Mouse (Mus musculus): ENCODE measurements around the gene Pcsk2.
A peak's percentile ranks its signal among the peaks of the same experiment; 100 is the strongest.

The Pcsk2 gene

DNA sequence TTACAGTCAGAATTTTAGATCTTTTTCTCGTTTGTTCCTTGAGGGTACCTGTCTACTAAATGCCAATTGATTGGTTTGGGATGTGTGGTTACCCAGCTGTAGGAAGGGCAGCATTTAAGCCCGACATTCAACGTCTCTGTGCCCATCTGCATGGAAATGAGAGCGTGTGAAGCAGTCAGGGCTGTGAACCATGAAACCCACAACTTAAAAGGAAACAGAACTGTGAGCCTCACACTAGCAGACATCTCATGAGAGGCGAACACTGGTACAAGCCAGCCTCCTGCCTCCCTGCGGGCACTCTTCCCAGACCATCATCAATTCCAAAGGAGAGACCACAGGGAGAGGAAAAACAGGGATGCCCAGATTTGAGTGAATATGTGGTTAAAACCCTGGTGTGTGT is 294.9 kb downstream of the Pcsk2 start:
- DNase-seq, result no peak

DNA sequence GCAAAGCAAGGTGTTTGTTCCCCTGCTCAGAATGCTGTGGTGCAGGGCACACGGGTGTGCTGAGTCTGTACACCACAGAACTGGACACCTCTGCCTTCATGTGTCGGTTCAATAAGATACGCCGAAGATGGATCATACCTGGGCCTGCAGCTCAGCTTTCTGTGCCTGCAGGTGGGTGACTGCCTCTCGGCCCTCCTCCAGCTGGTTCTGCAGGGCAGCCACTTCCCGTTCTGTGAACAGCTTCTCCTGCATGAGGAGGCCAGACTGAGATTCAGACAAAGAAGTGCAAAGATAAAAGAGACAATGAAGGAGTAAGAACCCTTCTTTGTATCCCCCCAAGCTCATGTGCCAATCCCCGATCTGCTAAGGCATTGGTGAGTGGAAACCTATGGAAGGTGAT is 295.6 kb downstream of the Pcsk2 start:
- no peak for DNase-seq

DNA sequence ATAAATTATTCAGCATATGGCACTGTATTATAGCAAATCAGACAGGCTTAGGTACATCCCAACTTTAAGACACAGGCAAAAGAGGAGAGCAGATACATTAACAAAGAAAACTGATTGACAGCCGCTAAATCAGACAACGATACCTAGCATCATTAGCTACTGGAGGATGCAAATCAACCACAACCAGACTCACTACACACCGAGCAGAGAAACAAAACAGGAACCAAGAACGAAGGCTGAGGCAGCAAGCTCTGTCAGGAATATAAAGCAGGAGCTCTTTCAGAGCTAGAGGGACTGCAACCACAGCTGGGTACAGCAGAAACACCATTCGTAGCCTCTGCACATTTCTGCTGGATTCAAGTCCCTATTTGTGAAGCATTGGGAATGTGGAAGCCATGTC is 298.8 kb downstream of the Pcsk2 start:
- DNase-seq, result no peak

DNA sequence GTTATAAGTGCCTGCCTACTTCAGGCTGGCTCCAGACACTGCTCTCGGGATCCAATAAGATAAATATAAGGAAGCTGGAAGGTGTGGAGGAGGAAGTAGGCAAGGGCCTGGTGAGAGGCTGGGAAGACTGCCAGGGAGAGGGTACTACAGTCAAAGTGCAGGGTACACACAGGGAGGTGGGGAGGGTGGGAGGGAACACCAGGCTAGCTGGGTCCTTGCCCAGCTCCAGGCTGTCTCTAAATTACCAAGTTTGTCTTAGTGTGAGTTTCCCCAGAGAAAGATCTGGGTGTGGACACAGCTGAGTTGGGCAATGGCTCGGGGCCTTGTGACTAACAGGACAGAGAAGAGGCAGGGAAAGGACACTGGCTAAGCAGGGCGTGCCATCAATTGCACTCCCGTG is 300.8 kb downstream of the Pcsk2 start:
- DNase-seq, result peak; percentile 83 to 84

DNA sequence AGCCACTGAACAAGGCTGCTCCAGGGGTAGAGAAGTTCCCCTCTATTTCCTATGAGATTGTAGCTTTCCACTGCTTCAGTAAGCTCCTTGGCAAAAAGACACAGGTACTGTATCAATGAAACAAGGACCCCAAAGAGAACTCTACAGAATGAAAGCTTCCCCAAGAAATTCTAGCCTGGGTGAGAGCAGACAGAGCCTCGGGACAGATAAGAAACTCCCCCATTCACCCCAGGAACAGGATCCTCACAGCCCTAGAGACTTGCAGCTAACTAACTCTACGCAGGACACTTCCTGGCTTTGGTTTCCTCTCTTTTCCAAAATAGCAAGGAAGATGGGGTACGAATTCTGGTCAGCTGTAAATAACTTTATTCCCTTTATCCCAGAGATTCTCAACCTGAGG is 301.3 kb downstream of the Pcsk2 start:
- DNase-seq, result no peak

DNA sequence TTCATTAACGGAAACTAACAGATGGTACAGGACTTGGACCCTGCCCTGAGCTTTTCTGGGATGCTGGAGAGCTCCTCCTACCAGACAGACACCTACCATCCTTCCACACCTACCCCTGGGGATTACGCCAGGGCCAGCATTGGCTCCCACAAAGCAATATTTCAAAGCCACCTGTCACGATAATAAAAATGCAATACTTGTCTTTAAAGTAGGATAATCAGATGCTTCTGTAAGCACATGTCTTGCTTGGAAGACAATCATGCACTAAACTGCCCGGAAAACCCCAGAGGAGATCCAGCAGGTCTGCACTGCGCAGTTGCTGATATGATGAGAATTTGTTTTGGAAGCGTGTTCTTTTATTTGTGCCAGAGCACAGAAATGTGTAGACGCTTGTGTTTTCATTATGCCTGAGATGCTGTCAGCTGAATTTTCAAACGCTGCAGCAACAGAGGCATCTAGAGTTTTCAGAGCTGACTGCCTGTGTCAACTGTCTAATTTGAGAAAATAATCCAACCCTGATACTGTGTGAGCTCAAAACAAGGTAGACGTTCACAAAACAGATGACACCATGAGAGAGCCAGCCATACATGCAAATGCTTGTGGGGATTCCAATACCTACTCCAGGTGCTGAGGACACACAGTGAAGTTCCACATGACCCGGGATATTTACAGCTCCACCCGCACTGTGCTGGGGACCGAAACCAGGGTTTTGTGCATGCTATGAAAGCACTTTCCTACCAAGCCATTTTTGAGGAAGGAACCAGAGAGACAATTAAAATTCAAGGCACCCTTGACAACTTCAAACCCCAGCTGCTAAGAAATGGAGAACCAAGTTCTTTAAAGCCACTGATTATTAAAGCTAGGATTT is 305.6 kb downstream of the Pcsk2 start:
- DNase-seq, result no peak

DNA sequence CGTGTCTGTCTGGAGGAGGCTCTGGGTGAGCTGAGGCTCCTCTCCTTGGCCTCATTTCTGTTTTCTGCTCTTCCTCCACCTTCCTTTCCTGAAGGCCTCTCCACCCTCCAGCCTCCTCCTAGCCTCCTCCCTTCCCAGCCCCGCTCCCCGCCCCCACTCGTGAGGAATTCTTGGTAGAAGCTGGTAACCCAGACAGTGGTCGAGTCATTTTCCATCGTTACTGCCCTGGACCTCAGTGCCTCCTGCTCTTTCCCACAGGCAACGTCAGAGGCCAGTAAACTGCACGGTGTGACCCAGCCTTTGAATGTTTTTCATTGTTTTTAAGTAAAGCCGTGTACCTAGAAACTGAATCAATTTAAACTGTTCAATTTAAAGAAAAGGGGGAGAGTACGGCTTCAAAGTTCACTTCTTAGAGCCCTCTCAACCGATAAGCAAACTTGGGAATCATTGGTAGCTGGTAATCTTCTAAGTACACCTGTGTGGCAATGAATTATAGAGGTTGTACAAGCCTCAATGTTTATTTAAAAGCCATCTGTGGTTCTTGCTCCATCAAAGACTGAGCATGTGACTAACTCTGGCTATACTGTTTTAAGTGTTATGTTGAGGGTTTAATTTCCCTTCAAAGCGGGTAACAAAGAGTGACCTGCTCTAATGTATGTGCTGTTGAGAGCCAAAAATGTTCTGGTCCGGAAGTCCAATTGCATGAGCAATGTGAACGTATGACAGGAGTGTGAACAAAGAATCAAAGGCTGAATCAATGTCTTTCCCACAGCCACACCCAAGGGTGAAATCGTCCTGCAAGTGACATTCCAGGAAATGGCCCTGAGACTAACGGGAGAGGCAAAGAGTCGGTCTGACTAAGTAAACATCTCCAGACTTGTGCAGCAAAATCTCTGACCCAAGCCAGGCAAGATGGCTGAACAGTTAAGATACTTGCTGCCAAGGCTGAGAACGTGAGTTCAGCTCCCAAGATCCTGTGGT is 306.6 kb downstream of the Pcsk2 start:
- DNase-seq, result no peak

DNA sequence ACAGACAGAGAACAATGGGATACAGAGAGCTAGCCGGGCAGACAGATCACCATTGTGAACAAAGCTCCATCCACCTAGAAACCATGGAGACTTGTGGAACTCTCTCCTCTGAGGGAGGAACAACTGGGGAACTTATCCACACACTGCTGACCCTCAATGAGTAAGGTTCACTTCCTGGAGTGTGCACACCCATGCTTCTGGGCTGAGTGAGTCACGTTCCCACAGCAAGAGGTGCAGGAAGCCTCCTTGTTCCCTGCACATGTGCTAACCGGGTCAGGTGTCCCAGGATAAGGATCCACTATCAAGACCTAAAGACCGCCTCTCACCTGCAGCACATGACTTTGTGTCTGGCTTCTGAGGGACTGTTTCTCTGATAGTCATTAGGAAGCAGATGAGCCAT is 307.5 kb downstream of the Pcsk2 start:
- no peak for DNase-seq

DNA sequence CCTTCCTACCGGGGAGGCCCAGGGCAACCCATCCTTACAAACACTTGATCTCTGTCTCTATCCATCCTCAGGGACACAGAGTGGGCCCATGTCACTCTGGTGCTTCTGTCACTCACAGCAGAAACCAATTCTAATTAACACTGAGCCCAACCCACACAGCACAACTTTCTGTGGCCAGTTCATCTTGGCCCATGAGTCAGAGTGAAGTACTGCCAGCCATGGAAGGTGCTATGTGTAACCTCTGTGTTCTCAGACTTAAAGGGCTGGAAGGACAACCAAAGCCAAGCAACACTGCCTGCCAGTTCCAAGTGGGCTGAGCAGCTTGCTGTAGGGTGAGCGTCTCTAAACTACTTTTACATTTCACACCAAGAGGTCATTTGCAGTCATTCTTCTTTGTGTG is 313.2 kb downstream of the Pcsk2 start:
- DNase-seq, result no peak

DNA sequence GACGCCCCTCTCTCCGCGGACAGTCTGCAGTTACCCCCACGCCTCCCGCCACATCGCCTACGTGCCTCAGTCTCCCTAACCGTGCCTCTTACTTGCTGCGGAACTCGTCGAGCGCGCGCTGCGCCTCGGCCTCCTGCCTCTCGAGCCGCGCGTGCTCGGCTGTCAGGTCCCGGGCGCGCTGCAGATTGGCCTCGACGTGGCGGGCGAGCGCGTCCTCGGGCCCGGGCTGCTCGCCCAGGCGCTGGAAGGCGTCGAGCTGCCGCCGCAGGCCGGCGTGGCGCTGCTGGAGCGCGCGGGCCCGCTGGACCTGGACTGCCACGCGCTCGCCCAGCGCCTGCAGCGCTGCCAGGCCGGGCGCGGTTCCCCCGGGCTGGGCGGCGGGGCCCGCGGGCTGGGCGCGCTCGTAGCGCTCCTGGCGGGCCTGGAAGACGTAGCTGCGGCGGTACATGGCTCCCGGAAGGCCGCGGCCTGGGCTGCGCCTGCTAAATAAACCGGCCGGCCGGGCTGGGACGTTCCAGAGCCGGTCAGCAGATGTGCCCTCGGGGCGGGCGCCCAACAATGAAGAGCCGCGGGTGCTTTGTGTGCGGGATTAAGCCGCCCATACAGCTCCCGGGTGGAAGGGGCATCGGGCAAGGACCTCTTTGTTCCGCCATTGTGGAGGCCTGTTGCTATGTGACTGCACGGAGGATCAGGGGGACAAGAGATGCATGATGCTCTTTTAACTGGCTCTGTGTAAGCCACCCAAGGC is 316.7 kb downstream of the Pcsk2 start, which contains the start of gene Bfsp1:
Gene Bfsp1, minus strand, starts transcription at position 690 of the 748 bp plus-strand sequence.
- DNase-seq, result peak; percentile 30 to 68

DNA sequence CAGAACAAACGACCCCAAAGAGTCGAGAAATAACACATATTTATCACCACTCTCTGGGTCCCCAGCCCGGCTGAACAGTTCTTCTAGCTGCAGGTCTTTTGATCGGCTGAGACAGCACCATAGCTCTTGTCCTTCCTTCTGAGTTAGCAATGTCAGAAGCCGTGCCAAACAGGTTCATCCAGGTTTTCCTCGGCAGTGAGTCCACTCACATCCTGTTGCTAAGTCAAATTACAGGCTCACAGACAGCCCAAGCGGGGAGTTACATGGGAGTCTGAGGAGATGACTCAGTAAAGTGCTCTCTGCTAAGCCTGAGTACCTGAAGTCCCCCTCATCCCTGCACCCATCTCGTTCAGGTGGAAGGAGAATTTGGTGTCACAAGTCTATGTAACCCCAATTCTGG is 318.6 kb downstream of the Pcsk2 start:
- DNase-seq, result peak in 1 of 2 experiments; percentile 17
